Mouse (Mus musculus) midbrain, embryonic 11.5 days (tissue): ENCODE results near the gene Vps37c. TPM values are rescaled to one million over a fixed set of nuclear protein-coding genes. Genes with fewer than 3 reads are reported as not detected.

Experiments used
- ATAC-seq: fragments of 200-750 bp; cut with Nextera tagmentation; 2 replicates; pipeline ENCODE4 v1.8.0; 2017; ENCODE audit warnings: moderate TSS enrichment, moderate library complexity; ENCODE audit not compliant: low FRiP score
- DNase-seq: peaks from one replicate; pipeline ENCODE4 v3.0.0; 2015; ENCODE audit warnings: low spot score; ENCODE audit errors: missing footprints
- H3K27ac ChIP-seq: fragments of 300-500 bp; sonication (generic); 2 replicates; pipeline ENCODE4 v1.5.1; 2014; ENCODE audit warnings: low read depth, low read length
- H3K27me3 ChIP-seq: fragments of 300-500 bp; sonication (generic); 2 replicates; pipeline ENCODE4 v1.6.1; 2014; ENCODE audit warnings: mild to moderate bottlenecking, low read length, moderate library complexity, mixed read lengths; ENCODE audit not compliant: control insufficient read depth, insufficient read depth
- H3K36me3 ChIP-seq: fragments of 300-500 bp; sonication (generic); 2 replicates; pipeline ENCODE4 v1.6.1; 2014; ENCODE audit warnings: mild to moderate bottlenecking, low read length, moderate library complexity, mixed read lengths; ENCODE audit not compliant: control insufficient read depth, insufficient read depth
- H3K4me1 ChIP-seq: fragments of 300-500 bp; sonication (generic); 2 replicates; pipeline ENCODE4 v1.6.1; 2014; ENCODE audit warnings: low read length; ENCODE audit not compliant: control insufficient read depth, insufficient read depth
- H3K4me2 ChIP-seq: fragments of 300-500 bp; sonication (generic); 2 replicates; pipeline ENCODE4 v1.6.1; 2014; ENCODE audit warnings: mild to moderate bottlenecking, moderate library complexity
- H3K4me3 ChIP-seq: fragments of 300-500 bp; sonication (generic); 2 replicates; pipeline ENCODE4 v1.5.1; 2014; ENCODE audit warnings: low read depth, low read length
- H3K9ac ChIP-seq: fragments of 300-500 bp; sonication (generic); 2 replicates; pipeline ENCODE4 v1.6.1; 2014; ENCODE audit warnings: low read length
- H3K9me3 ChIP-seq: fragments of 300-500 bp; sonication (generic); 2 replicates; pipeline ENCODE4 v1.6.1; 2016; ENCODE audit warnings: low read length; ENCODE audit not compliant: control insufficient read depth
- WGBS: fragments of 180-500 bp; shearing (Covaris S2); extraction: QIAGEN DNeasy Blood & Tissue Kit; methylation state at CpG from one replicate; pipeline ENCODE4 v1.1.7; 2014; 5-methylcytosine and 5-hydroxymethylcytosine counted together
- polyA plus RNA-seq: library from polyadenylated mRNA; unstranded; fragments of >200 nt; fragmentation: Nextera tagmentation; extraction: Ambion mirVana; gene quantifications from 2 replicates; pipeline ENCODE4 v1.2.1, GENCODE M21; 2014

Vps37c gene
- polyA plus RNA-seq: 23.1 and 26.0 TPM in 2 replicates

DNA sequence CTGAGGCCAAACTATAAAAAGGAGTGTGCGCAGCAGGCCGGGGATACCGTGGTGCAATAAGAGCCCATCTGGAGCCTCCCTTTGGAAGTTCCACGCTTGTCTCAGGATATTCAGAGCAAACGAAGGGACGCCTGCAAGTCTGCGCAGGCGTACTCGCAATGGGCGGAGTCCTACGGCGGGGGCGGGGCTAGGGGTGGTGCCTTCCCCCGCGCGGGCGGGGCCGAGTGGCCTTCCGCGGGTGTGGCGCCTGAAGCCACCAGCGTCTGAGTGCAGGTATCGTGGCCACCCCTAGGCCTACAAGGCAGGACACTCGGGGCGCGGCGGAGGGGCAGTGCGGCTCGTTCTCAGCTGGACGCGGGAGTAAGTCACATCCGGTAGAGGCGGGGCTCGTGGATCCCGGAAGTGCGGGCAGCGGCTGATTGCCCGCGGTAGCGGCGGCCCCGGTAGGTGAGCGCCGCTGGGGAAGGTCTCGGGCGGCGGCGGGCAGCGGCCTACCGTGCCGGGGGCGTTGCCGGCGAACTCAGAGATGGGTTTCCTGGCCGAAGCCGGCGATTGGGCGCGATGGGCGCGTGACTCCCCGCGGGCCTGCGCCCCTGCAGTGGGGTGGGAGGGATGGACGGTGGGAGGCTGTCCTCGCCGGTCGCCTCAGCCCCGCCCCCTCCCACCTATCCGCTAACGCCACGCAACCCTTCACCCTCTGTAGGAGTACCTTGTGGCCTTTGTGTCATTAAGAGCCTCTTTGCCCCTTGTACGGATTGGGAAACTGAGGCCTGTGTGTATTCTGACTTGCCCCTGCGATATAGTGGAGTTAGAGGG is at the start of gene Vps37c:
Vps37c (plus strand) TSS at position 199 of the 816 bp plus-strand sequence.
- peak within 1 kb of the TSS; percentile 70 for H3K4me2 ChIP-seq
- ATAC-seq (peak; percentile 94), DNase-seq (peak; percentile 99)
- no peaks in the 10 kb centered on the region for H3K9me3 ChIP-seq
- H3K4me1 ChIP-seq: peaks cover 16% of the 10 kb centered on the region
- H3K4me3 ChIP-seq: peak within 1 kb of the TSS; percentile 82
- H3K27ac ChIP-seq: peak within 1 kb of the TSS; percentile 92
- H3K36me3 ChIP-seq: no peaks in the 10 kb centered on the region
- no peaks in the 10 kb centered on the region for H3K27me3 ChIP-seq
- peak within 1 kb of the TSS; percentile 88 for H3K9ac ChIP-seq
- under 1% methylated on average over 74 of the region's 74 CpGs for WGBS

GRCm38 (mm10) chr19:10640080-10640479 is 48.5 kb upstream of the Vps37c start:
- H3K27me3 ChIP-seq: peaks cover 3% of the 10 kb centered on the region; the same call in 1 of the 2 replicates
- WGBS: 29% methylated on average over 5 of the region's 5 CpGs
- H3K4me2 ChIP-seq: no peak overlapping the region
- ATAC-seq (no peak), DNase-seq (no peak)
- H3K9ac ChIP-seq: no peak overlapping the region
- H3K36me3 ChIP-seq: no peaks in the 10 kb centered on the region
- H3K4me1 ChIP-seq: no peaks in the 10 kb centered on the region; the same call in 1 of the 2 replicates
- no peak overlapping the region for H3K27ac ChIP-seq
- H3K4me3 ChIP-seq: no peak overlapping the region
- no peaks in the 10 kb centered on the region for H3K9me3 ChIP-seq

- Histone ChIP-seq H3K27me3 (no peaks in the 10 kb centered on the region), H3K4me2 (no peak overlapping the region), H3K4me3 (no peak overlapping the region), H3K9me3 (no peaks in the 10 kb centered on the region), H3K9ac (no peak overlapping the region), H3K27ac (no peak overlapping the region), H3K4me1 (no peaks in the 10 kb centered on the region), H3K36me3 (no peaks in the 10 kb centered on the region)
- ATAC-seq (no peak), DNase-seq (no peak)
- 49% methylated on average over 13 of the region's 13 CpGs for WGBS
Measured at GRCm38 (mm10) chr19:10640589-10641378, 47.8 kb upstream of the Vps37c start.

GRCm38 (mm10) chr19:10645616-10646015 is 42.9 kb upstream of the Vps37c start:
- H3K4me3 ChIP-seq: no peak overlapping the region
- H3K4me1 ChIP-seq: no peaks in the 10 kb centered on the region
- no peaks in the 10 kb centered on the region for H3K9me3 ChIP-seq
- no peak overlapping the region for H3K27ac ChIP-seq
- H3K36me3 ChIP-seq: no peaks in the 10 kb centered on the region
- 84% methylated on average over 2 of the region's 2 CpGs for WGBS
- no peak for DNase-seq
- no peak overlapping the region for H3K4me2 ChIP-seq
- ATAC-seq: no peak
- H3K27me3 ChIP-seq: no peaks in the 10 kb centered on the region
- H3K9ac ChIP-seq: no peak overlapping the region

DNA sequence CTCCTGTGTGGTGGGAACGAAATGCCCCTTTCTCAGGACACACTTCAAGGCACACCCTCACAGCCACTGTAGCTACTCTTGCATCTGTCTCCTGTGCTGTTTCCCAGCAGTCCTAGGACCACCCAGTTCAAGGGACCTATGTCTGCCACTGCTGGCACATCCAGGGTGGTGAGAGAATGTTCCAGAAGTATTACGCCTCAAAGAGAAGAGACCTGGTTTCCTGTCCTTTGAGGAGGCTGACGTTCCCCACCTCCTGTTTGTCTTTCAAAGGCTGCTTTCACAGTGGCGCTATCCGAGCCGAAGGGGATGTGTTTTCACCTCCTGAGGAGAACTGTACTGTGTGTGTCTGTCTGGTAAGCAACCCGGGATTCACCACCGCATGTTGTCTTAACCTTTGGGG is 40.4 kb upstream of the Vps37c start:
- Histone ChIP-seq H3K9me3 (no peaks in the 10 kb centered on the region), H3K4me3 (no peak overlapping the region), H3K36me3 (no peaks in the 10 kb centered on the region), H3K27me3 (no peaks in the 10 kb centered on the region), H3K4me2 (no peak overlapping the region), H3K27ac (no peak overlapping the region), H3K9ac (no peak overlapping the region), H3K4me1 (no peaks in the 10 kb centered on the region)
- DNase-seq (no peak), ATAC-seq (no peak)
- 79% methylated on average over 8 of the region's 8 CpGs for WGBS

DNA sequence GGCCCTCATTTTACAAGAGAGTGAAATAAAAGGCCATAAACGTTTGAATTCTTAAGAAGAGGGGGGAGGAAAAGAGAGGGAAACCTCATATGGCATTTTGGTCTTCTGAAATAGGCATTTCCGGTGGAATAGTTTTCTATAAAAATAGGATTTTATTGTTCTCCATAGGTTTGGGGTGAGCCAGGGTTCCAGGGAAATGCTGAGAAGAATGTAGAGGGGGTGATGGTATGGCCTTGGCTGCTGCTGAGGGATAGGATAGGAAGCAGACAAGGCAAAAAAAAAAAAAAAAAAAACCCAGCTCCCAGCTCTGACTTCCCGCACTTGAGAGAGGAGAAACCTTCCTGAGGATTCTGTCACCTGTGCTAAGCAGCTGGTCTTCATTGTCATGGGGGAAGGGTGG is 32.5 kb upstream of the Vps37c start:
- Histone ChIP-seq H3K36me3 (no peaks in the 10 kb centered on the region), H3K9me3 (no peaks in the 10 kb centered on the region), H3K4me3 (no peak overlapping the region), H3K4me1 (no peaks in the 10 kb centered on the region), H3K27ac (no peak overlapping the region), H3K27me3 (no peaks in the 10 kb centered on the region), H3K4me2 (no peak overlapping the region), H3K9ac (no peak overlapping the region)
- DNase-seq (no peak), ATAC-seq (no peak)
- 68% methylated on average over 3 of the region's 3 CpGs for WGBS

GRCm38 (mm10) chr19:10657742-10658141 is 30.8 kb upstream of the Vps37c start:
- no peak for ATAC-seq
- WGBS: 89% methylated on average over 5 of the region's 5 CpGs

DNA sequence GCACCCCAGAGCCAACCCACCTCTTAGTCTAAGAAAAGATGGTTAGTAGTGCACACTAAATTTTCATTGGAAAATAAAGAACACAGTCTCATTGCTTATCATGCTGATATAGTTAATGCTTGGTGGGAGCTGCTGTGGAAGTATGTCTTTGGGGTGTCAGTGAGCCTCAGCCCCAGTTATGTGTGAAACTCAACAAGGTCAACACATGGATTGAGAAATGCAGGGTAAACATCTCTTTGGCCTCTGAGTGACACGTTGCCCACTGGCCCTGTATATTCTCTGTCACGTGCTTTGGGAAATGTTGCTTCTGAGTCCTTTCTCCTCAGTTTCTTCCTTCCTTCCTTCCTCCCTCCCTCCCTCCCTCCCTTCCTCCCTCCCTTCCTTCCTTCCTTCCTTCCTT is 30.1 kb upstream of the Vps37c start:
- ATAC-seq: no peak
- H3K9me3 ChIP-seq: no peaks in the 10 kb centered on the region
- WGBS: 86% methylated on average over 2 of the region's 2 CpGs

More at GRCm38 (mm10) chr19:10657742-10658141, 30.8 kb upstream of the Vps37c start:
- H3K27ac ChIP-seq: no peak overlapping the region
- no peaks in the 10 kb centered on the region for H3K9me3 ChIP-seq
- no peak for DNase-seq
- H3K27me3 ChIP-seq: no peaks in the 10 kb centered on the region
- no peak overlapping the region for H3K4me2 ChIP-seq
- H3K4me1 ChIP-seq: no peaks in the 10 kb centered on the region
- H3K9ac ChIP-seq: no peak overlapping the region
- H3K36me3 ChIP-seq: no peaks in the 10 kb centered on the region
- H3K4me3 ChIP-seq: no peak overlapping the region

DNA sequence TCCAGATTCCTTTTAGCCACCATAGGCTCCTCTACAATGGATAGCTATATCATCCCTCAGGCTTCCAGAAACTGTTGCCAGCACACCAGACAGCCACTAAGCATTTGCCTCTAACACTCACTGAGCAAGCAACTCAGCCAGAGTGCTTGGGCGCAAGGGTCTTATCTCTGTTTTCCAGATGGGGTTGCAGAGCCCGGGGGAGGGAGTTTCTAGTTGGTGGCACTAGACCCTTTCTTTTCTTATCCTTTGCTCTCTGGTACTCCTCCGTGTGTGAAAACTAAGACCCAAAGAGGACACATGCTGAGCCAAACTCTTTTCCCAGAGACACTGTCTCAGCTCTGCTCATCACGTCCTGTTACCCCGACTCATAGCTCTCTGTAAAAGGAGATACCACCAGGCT is 27.2 kb upstream of the Vps37c start:
- no peak for DNase-seq
- H3K9ac ChIP-seq: no peak overlapping the region
- H3K4me2 ChIP-seq: no peak overlapping the region
- H3K4me1 ChIP-seq: no peaks in the 10 kb centered on the region
- H3K4me3 ChIP-seq: no peak overlapping the region
- H3K27me3 ChIP-seq: no peaks in the 10 kb centered on the region
- no peaks in the 10 kb centered on the region for H3K9me3 ChIP-seq
- ATAC-seq: no peak
- no peaks in the 10 kb centered on the region for H3K36me3 ChIP-seq
- H3K27ac ChIP-seq: no peak overlapping the region
- WGBS: 78% methylated on average over 5 of the region's 5 CpGs

More for the DNA sequence above, 30.1 kb upstream of the Vps37c start:
- no peak for DNase-seq
- no peak overlapping the region for H3K9ac ChIP-seq
- H3K36me3 ChIP-seq: no peaks in the 10 kb centered on the region
- no peaks in the 10 kb centered on the region for H3K4me1 ChIP-seq
- no peak overlapping the region for H3K4me3 ChIP-seq
- H3K27ac ChIP-seq: no peak overlapping the region
- H3K27me3 ChIP-seq: no peaks in the 10 kb centered on the region
- H3K4me2 ChIP-seq: no peak overlapping the region
